Mouse (Mus musculus): Measurements from ENCODE around the gene Acbd3. TPM values are rescaled to one million over a fixed set of nuclear protein-coding genes. Genes with fewer than 3 reads are reported as not detected.
A peak's percentile ranks its signal among the peaks of the same experiment; 100 is the strongest.

Gene Acbd3
- polyA plus RNA-seq, 1 experiment from 2014 or later, result 19.0 TPM

DNA sequence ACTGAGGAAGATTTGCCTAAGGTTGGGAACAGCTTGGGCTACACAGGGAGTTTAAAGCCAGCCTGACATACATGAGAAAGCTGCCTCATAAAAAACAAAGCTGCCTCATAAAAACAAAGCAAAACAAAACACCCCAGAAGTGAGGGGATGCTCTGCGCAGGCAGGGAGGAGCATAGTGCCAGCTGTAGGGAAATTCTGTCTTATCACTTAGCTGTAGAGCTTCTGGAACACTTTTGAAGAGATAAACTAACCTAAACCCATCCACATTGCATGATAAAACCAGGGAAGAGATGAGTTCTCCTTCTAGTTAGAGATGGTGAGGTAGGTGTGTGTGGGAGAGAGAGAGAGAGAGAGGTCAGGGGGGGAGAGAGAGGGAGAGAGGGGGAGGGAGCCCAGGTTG lies 3.2 kb upstream of the Acbd3 start:
- Histone ChIP-seq H3K4me1 (peaks cover 17% of the 10 kb centered on the region), H3K27ac (no peak overlapping the region), H3K36me3 (ENCODE audit: poor library complexity, severe bottlenecking) (no peaks in the 10 kb centered on the region), H3K9me3 (replicated peaks) (no peaks in the 10 kb centered on the region), H3K27me3 (0 out of 2 replicates have a peak, but pooled peaks cover 3% of the 10 kb centered on the region), H3K9ac (no peak overlapping the region), H3K4me3 (no peak overlapping the region), H3K4me2 (no peak overlapping the region)
- no peak for ATAC-seq
- WGBS, result 71% methylated on average over 1 of the region's 1 CpGs

DNA sequence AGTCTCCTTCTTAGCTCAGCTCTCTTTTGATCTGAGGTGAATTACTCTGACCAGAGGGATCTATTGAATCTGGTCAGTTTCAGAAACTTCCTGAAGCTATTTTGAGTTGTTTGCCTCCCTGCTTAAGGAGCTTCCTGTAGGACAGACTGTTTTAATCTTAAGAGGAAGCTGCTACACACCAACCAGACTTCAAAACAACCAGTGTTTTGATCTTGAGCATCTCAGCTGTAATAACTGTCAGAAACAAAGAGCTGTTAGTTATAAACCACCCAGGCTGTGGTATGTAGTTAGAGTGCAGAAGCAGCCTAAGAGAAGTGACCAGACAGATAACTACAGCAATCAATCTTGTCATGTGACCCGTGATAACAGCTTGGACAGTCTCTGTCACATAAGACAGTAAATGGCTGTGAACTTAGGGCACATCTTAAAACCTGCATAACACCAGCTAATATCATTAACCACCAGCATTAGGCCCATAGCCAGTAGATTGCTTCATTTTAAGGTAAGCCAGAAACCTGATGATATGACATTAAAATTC lies 2.1 kb upstream of the Acbd3 start:
- WGBS, result 82% methylated on average over 1 of the region's 1 CpGs
- H3K27me3 ChIP-seq, result 0 out of 2 replicates have a peak, but pooled peaks cover 3% of the 10 kb centered on the region
- no peak overlapping the region for H3K27ac ChIP-seq

DNA sequence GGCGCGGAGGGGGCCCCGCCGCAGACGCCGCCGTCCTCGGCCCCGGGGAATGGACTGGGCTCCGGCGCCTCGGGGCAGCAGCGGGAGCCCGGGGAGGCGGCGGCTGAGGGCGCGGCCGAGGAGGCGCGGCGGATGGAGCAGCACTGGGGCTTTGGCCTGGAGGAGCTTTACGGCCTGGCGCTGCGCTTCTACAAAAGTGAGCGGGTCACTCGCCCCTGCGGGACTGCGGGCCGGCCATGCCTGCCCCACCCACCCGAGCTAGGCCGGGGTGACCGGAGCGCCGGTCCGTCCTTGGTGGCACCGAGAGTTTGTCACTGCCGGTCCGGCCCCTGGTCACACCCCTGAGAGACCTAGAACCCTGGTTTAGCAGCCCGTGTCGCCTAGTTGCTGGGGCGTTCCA lies 340 bp downstream of the Acbd3 start:
- H3K9ac ChIP-seq, result peak overlapping the region; percentile 93
- under 1% methylated on average over 41 of the region's 42 CpGs for WGBS
- peaks cover 31% of the 10 kb centered on the region for H3K4me1 ChIP-seq
- no peaks in the 10 kb centered on the region for H3K9me3 ChIP-seq (replicated peaks)
- peak overlapping the region; percentile 99 for H3K4me3 ChIP-seq
- H3K36me3 ChIP-seq (ENCODE audit: poor library complexity, severe bottlenecking), result no peaks in the 10 kb centered on the region
- H3K27ac ChIP-seq, result peak overlapping the region; percentile 87
- H3K4me2 ChIP-seq, result peak overlapping the region; percentile 71
- H3K27me3 ChIP-seq, result 0 out of 2 replicates have a peak, but pooled peaks cover 3% of the 10 kb centered on the region
- ATAC-seq, result no peak; the same call in none of the 2 replicates

More for the DNA sequence above, 2.1 kb upstream of the Acbd3 start:
- H3K4me1 ChIP-seq, result peaks cover 27% of the 10 kb centered on the region
- no peak overlapping the region for H3K4me2 ChIP-seq
- no peak overlapping the region for H3K9ac ChIP-seq
- no peak overlapping the region for H3K4me3 ChIP-seq
- H3K9me3 ChIP-seq (replicated peaks), result no peaks in the 10 kb centered on the region
- ATAC-seq, result no peak
- H3K36me3 ChIP-seq (ENCODE audit: poor library complexity, severe bottlenecking), result no peaks in the 10 kb centered on the region

DNA sequence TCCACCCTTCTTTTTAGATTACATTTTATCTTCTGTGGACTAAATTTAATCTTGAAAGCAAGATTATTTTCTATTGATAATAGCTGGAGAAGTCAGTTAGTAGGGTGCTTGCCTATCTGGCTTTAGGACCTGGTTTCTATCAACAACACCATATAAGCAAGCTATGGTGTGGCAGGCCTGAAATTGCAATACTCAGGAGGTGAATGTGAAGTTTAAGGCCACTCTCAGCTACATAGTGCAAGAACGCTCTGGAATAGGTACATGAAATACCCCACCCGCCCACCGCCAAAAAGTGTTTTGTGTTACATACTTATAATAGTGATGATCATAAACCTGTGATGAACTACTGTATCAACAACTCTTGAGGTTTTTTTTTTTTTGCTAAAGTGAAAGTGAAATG lies 3.4 kb downstream of the Acbd3 start:
- Histone ChIP-seq H3K27ac (no peak overlapping the region), H3K4me1 (peaks cover 31% of the 10 kb centered on the region), H3K36me3 (ENCODE audit: poor library complexity, severe bottlenecking) (peaks cover 4% of the 10 kb centered on the region), H3K4me3 (no peak overlapping the region), H3K4me2 (no peak overlapping the region), H3K9ac (no peak overlapping the region), H3K9me3 (replicated peaks) (no peaks in the 10 kb centered on the region), H3K27me3 (no peaks in the 10 kb centered on the region)
- ATAC-seq, result no peak
- 98% methylated on average over 3 of the region's 3 CpGs for WGBS

DNA sequence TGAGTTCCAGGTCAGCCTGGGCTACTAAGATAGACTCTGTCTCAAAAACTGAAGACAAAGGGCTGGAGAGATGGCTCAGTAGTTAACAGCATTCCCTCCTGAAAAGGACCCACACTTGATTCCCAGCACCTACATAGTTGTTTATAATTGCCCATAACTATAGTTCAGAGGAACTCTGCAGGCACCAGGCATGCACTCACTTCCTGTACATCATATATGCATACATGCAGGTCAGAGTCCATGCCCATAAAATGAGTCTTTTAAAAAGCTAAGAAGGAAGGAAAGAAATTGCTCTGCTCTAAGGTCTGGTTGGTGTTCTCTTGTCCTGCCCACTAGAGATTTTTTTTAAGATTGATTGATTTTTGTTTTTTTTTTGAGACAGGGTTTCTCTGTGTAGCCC lies 22.0 kb downstream of the Acbd3 start:
- Histone ChIP-seq H3K4me3 (no peak overlapping the region), H3K4me1 (no peaks in the 10 kb centered on the region), H3K4me2 (no peak overlapping the region), H3K36me3 (ENCODE audit: poor library complexity, severe bottlenecking) (peaks cover 79% of the 10 kb centered on the region), H3K27ac (no peak overlapping the region), H3K9ac (no peak overlapping the region), H3K9me3 (replicated peaks) (no peaks in the 10 kb centered on the region), H3K27me3 (no peaks in the 10 kb centered on the region)
- no peak for ATAC-seq

DNA sequence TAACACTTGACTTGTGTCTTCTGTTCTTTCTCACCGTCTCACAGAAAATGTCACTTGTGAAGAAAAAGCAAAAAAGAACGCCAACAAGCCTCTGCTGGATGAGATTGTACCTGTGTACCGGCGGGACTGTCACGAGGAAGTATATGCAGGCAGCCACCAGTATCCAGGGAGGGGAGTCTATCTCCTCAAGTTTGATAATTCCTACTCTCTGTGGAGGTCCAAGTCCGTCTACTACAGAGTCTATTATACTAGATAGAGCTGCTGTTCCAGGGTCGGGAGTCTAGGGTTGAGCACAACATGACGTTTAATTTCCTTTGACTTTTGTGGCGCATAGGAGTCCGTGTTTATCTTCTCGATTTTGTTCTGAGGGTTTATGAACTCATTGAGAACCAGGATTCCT lies 26.3 kb downstream of the Acbd3 start:
- Histone ChIP-seq H3K4me3 (no peak overlapping the region), H3K9me3 (replicated peaks) (no peaks in the 10 kb centered on the region), H3K27ac (no peak overlapping the region), H3K9ac (no peak overlapping the region), H3K36me3 (ENCODE audit: poor library complexity, severe bottlenecking) (peaks cover 60% of the 10 kb centered on the region), H3K4me2 (no peak overlapping the region), H3K4me1 (no peaks in the 10 kb centered on the region), H3K27me3 (no peaks in the 10 kb centered on the region)
- WGBS, result 93% methylated on average over 11 of the region's 11 CpGs
- no peak for ATAC-seq

DNA sequence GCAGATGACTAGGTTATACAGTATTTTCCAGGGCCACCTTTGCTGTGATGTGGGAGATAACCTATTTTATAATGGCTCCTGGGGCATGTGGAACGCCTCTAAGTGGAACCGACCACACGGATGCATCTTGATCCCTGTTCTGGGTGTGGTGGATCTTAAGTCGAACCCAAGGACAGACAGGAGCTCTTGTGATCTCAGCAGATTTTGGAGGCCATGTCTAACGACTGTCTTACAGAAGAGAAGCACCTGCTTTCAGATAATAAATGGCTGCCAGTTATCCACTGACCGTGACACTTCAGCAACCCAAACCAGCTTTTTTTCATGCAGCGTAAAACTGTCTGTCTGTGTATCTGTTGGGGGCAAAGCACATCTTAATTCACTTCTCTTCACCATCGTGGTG lies 28.5 kb downstream of the Acbd3 start:
- Histone ChIP-seq H3K27me3 (no peaks in the 10 kb centered on the region), H3K4me2 (no peak overlapping the region), H3K4me3 (no peak overlapping the region), H3K9ac (no peak overlapping the region), H3K4me1 (no peaks in the 10 kb centered on the region), H3K27ac (no peak overlapping the region), H3K36me3 (ENCODE audit: poor library complexity, severe bottlenecking) (peaks cover 40% of the 10 kb centered on the region), H3K9me3 (replicated peaks) (no peaks in the 10 kb centered on the region)
- WGBS, result 94% methylated on average over 8 of the region's 8 CpGs
- ATAC-seq, result no peak

DNA sequence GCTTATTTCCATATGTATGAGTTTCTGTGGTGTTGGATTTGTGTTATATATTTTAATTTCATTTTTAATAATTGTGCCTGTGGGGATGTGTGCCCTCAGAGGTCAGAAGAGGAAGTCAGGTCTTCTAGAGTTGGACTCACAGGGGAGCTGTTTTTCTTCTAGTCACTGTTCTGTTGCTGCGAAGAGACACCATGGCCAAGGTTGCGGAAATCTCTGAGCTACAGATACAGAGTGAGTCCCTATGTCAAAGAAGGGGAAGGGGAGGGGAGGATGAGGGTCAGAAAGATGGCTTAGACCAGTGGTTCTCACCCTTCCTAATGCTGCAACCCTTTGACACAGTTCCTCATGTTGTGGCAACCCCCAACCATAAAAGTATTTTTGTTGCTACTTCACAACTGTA lies 30.9 kb downstream of the Acbd3 start:
- Histone ChIP-seq H3K4me1 (no peaks in the 10 kb centered on the region), H3K9me3 (replicated peaks) (no peaks in the 10 kb centered on the region), H3K27ac (no peak overlapping the region), H3K9ac (no peak overlapping the region), H3K27me3 (no peaks in the 10 kb centered on the region), H3K36me3 (ENCODE audit: poor library complexity, severe bottlenecking) (peaks cover 30% of the 10 kb centered on the region), H3K4me2 (no peak overlapping the region), H3K4me3 (no peak overlapping the region)
- 92% methylated on average over 2 of the region's 2 CpGs for WGBS
- ATAC-seq, result no peak

DNA sequence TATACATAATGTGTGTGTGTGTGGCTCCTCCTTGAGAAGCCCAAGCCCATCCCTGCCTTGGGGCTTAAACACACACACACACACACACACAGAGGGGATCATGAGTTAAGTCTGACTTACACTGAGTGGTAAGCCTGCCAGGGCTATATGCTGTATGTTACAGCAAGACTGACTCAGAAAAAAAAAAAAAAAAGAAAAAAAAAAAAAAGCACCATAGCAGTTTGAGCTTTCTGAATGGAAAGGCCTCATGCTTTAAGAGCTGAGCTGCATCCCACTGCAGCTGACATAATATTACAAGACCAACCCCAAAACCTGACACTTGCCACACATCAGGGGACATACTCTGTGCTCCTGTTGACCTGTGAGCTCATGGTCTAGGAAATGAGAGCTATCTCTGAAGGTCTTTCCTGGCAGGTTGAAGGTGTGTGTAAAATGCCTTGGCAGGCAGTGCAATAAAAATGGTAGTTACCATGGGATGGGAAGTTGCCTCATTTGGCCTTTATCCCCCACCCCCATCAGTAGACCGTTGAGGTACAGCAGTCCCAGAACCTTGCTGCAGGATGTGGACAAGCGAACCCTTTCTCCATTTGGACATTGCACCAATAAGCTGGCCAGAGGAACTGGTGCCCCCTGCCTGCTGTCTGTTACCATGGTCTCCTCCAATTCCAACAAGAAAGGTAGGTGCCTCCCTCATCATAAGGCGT lies 31.6 kb downstream of the Acbd3 start:
- ATAC-seq, result no peak
- no peak overlapping the region for H3K9ac ChIP-seq
- H3K27ac ChIP-seq, result no peak overlapping the region
- peaks cover 24% of the 10 kb centered on the region for H3K36me3 ChIP-seq (ENCODE audit: poor library complexity, severe bottlenecking)
- no peaks in the 10 kb centered on the region for H3K4me1 ChIP-seq
- H3K9me3 ChIP-seq (replicated peaks), result no peaks in the 10 kb centered on the region
- no peak overlapping the region for H3K4me2 ChIP-seq
- 92% methylated on average over 3 of the region's 3 CpGs for WGBS
- no peaks in the 10 kb centered on the region for H3K27me3 ChIP-seq
- H3K4me3 ChIP-seq, result no peak overlapping the region

DNA sequence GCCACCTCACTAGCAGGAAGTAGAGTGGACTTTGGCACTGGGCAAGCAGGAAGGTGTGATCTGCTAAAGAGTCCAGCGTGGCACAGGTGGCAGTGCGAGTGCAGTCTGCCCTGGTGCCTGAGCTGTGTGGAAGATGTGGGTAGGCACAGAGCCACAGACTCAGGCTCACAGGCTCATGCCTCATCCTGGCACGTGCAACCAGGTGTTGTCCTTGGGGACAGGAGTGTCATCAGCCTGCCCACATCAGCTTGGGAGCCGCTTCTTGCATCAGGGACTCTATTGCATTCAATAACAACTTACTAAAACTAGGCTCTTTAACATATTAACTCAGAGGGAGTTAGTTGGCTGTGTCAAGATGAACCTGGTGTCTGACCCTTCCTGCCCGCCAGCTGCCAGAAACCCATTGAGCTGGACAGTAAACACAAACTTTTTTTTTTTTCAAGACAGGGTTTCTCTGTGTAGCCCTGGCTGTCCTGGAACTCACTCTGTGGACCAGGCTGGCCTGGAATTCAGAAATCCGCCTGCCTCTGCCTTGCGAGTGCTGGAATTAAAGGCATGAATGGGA lies 32.2 kb downstream of the Acbd3 start:
- H3K27ac ChIP-seq, result no peak overlapping the region

DNA sequence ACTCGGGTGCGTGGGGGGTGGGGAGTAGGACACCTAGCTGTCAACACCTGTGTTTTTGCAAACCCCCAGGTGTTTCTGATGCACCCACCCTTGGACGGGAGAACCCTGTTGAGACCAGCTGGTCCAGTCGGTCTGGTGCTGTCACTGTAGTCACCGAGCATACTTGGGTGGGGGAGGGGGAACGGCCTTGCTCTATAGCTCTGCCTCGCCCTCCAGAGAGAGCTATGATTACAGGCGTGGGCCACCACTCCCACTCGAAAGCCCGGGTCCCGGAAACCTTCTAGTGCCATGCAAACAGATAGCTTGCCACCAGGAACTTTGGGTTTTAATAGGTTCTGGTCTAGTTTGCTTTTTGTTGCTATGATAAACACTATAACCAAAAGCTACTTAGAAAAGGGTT lies 36.3 kb downstream of the Acbd3 start:
- no peak overlapping the region for H3K4me2 ChIP-seq
- peaks cover 8% of the 10 kb centered on the region; the same call in 1 of the 2 replicates for H3K27me3 ChIP-seq
- H3K4me3 ChIP-seq, result no peak overlapping the region
- no peaks in the 10 kb centered on the region for H3K9me3 ChIP-seq (replicated peaks)
- 88% methylated on average over 11 of the region's 11 CpGs for WGBS
- no peak overlapping the region for H3K9ac ChIP-seq
- ATAC-seq, result no peak
- no peaks in the 10 kb centered on the region for H3K36me3 ChIP-seq (ENCODE audit: poor library complexity, severe bottlenecking)
- H3K27ac ChIP-seq, result no peak overlapping the region
- peaks cover 6% of the 10 kb centered on the region; the same call in 1 of the 2 replicates for H3K4me1 ChIP-seq

More for the DNA sequence above, 32.2 kb downstream of the Acbd3 start:
- Histone ChIP-seq H3K27me3 (peaks cover under 1% of the 10 kb centered on the region; the same call in 1 of the 2 replicates), H3K4me2 (no peak overlapping the region), H3K9ac (no peak overlapping the region), H3K4me3 (no peak overlapping the region), H3K4me1 (no peaks in the 10 kb centered on the region), H3K36me3 (ENCODE audit: poor library complexity, severe bottlenecking) (peaks cover 17% of the 10 kb centered on the region), H3K9me3 (replicated peaks) (no peaks in the 10 kb centered on the region)
- 94% methylated on average over 7 of the region's 7 CpGs for WGBS
- ATAC-seq, result no peak

DNA sequence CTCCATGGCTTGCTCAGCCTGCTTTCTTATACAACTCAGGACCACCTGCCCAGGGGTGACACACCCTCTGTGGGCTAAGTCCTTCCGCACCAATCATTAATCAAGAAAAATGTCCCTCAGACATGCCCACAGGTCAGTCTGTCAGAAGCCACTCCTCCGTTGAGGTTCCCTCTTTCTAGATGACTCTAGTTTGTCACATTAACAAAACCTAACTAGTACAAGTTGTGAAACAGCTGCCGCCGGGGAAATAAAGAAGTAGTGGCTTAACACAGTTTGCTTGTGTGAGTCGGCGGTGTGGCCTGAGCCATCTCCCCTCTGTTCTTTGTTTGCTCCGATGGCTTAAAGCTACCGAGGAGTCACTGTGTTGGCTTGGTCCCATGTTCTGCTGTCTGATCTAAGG lies 36.8 kb downstream of the Acbd3 start:
- H3K9me3 ChIP-seq (replicated peaks), result no peaks in the 10 kb centered on the region
- H3K4me3 ChIP-seq, result no peak overlapping the region
- peaks cover 8% of the 10 kb centered on the region; the same call in 1 of the 2 replicates for H3K27me3 ChIP-seq
- H3K4me2 ChIP-seq, result 0 out of 2 replicates have a peak overlapping the region, but pooled peaks have one; percentile 77
- H3K27ac ChIP-seq, result no peak overlapping the region
- H3K36me3 ChIP-seq (ENCODE audit: poor library complexity, severe bottlenecking), result no peaks in the 10 kb centered on the region
- WGBS, result 85% methylated on average over 8 of the region's 8 CpGs
- no peak overlapping the region for H3K9ac ChIP-seq
- ATAC-seq, result no peak
- H3K4me1 ChIP-seq, result peaks cover 10% of the 10 kb centered on the region

Measured in forebrain, embryonic 13.5 days (tissue).